Mouse (Mus musculus): Measurements from ENCODE around the gene Hoxa13. TPM values are rescaled to one million over a fixed set of nuclear protein-coding genes. Genes with fewer than 3 reads are reported as not detected.

Hoxa13 gene
- polyA plus RNA-seq, 1 experiment from 2014 or later: 0.35 TPM

- H3K27me3 ChIP-seq (replicated peaks; ENCODE audit: control insufficient read depth, insufficient read depth, low read length): peaks cover 100% of the 10 kb centered on the region
These were observed 17.0 kb downstream of the Hoxa13 start for GRCm38 (mm10) chr6:52243681-52244121.

GRCm38 (mm10) chr6:52242801-52243332, 17.8 kb downstream of the Hoxa13 start:
- ATAC-seq (replicated peaks; ENCODE audit: low FRiP score, low TSS enrichment, low read depth): no peak
- 9% methylated on average over 4 of the region's 4 CpGs for WGBS
- no peak overlapping the region for H3K4me3 ChIP-seq (ENCODE audit: low read depth, low read length)
- H3K27me3 ChIP-seq (replicated peaks; ENCODE audit: control insufficient read depth, insufficient read depth, low read length): peaks cover 100% of the 10 kb centered on the region
- H3K36me3 ChIP-seq (ENCODE audit: control insufficient read depth, insufficient read depth, low read length): no peaks in the 10 kb centered on the region
- H3K4me2 ChIP-seq (ENCODE audit: low read length): peak overlapping the region; percentile 21; the same call in 1 of the 2 replicates
- H3K9ac ChIP-seq (ENCODE audit: low read length): peak overlapping the region; percentile 58
- DNase-seq (ENCODE audit: low spot score): no peak
- no peaks in the 10 kb centered on the region for H3K4me1 ChIP-seq (replicated peaks; ENCODE audit: control insufficient read depth, insufficient read depth, low read length)
- peak overlapping the region; percentile 9; the same call in 1 of the 2 replicates for H3K27ac ChIP-seq (ENCODE audit: low read depth)
- no peaks in the 10 kb centered on the region for H3K9me3 ChIP-seq (ENCODE audit: control insufficient read depth, low read length)

More at GRCm38 (mm10) chr6:52243681-52244121, 17.0 kb downstream of the Hoxa13 start:
- Histone ChIP-seq H3K9ac (ENCODE audit: low read length) (peak overlapping the region; percentile 58), H3K4me3 (ENCODE audit: low read depth, low read length) (peak overlapping the region; percentile 34), H3K27ac (ENCODE audit: low read depth) (peak overlapping the region; percentile 9; the same call in 1 of the 2 replicates), H3K4me2 (ENCODE audit: low read length) (peak overlapping the region; percentile 21), H3K9me3 (ENCODE audit: control insufficient read depth, low read length) (no peaks in the 10 kb centered on the region), H3K4me1 (replicated peaks; ENCODE audit: control insufficient read depth, insufficient read depth, low read length) (no peaks in the 10 kb centered on the region), H3K36me3 (ENCODE audit: control insufficient read depth, insufficient read depth, low read length) (no peaks in the 10 kb centered on the region)
- WGBS: 3% methylated on average over 12 of the region's 12 CpGs
- no peak for ATAC-seq (replicated peaks; ENCODE audit: low FRiP score, low TSS enrichment, low read depth)
- DNase-seq (ENCODE audit: low spot score): no peak

GRCm38 (mm10) chr6:52241001-52241621, 19.6 kb downstream of the Hoxa13 start:
- 4% methylated on average over 9 of the region's 9 CpGs for WGBS
- Histone ChIP-seq H3K4me3 (ENCODE audit: low read depth, low read length) (0 out of 2 replicates have a peak overlapping the region, but pooled peaks have one; percentile 41), H3K27ac (ENCODE audit: low read depth) (no peak overlapping the region; the same call in 1 of the 2 replicates), H3K4me1 (replicated peaks; ENCODE audit: control insufficient read depth, insufficient read depth, low read length) (no peaks in the 10 kb centered on the region), H3K36me3 (ENCODE audit: control insufficient read depth, insufficient read depth, low read length) (no peaks in the 10 kb centered on the region), H3K9ac (ENCODE audit: low read length) (peak overlapping the region; percentile 22), H3K9me3 (ENCODE audit: control insufficient read depth, low read length) (no peaks in the 10 kb centered on the region), H3K4me2 (ENCODE audit: low read length) (peak overlapping the region; percentile 40), H3K27me3 (replicated peaks; ENCODE audit: control insufficient read depth, insufficient read depth, low read length) (peaks cover 100% of the 10 kb centered on the region)
- no peak for ATAC-seq (replicated peaks; ENCODE audit: low FRiP score, low TSS enrichment, low read depth)
- DNase-seq (ENCODE audit: low spot score): no peak

- Histone ChIP-seq H3K4me2 (ENCODE audit: low read length) (peak within 1 kb of the TSS; percentile 40), H3K4me3 (ENCODE audit: low read depth, low read length) (peak within 1 kb of the TSS; percentile 41), H3K36me3 (ENCODE audit: control insufficient read depth, insufficient read depth, low read length) (no peaks in the 10 kb centered on the region), H3K9ac (ENCODE audit: low read length) (peak within 1 kb of the TSS; percentile 67), H3K4me1 (replicated peaks; ENCODE audit: control insufficient read depth, insufficient read depth, low read length) (no peaks in the 10 kb centered on the region), H3K27ac (ENCODE audit: low read depth) (peak within 1 kb of the TSS; percentile 87), H3K9me3 (ENCODE audit: control insufficient read depth, low read length) (no peaks in the 10 kb centered on the region), H3K27me3 (replicated peaks; ENCODE audit: control insufficient read depth, insufficient read depth, low read length) (peaks cover 100% of the 10 kb centered on the region)
- DNase-seq (ENCODE audit: low spot score) (peak; percentile 74), ATAC-seq (replicated peaks; ENCODE audit: low FRiP score, low TSS enrichment, low read depth) (peak; percentile 73)
- WGBS: under 1% methylated on average over 35 of the region's 35 CpGs
These were observed 20.2 kb downstream of the Hoxa13 start, which contains the start of gene Hoxa10 for GRCm38 (mm10) chr6:52240389-52241000. Gene Hoxa10 (minus strand): TSS chr6:52240854.

GRCm38 (mm10) chr6:52239625-52240388, 20.9 kb downstream of the Hoxa13 start:
- H3K27ac ChIP-seq (ENCODE audit: low read depth): peak overlapping the region; percentile 87
- H3K9me3 ChIP-seq (ENCODE audit: control insufficient read depth, low read length): no peaks in the 10 kb centered on the region
- 3% methylated on average over 30 of the region's 30 CpGs for WGBS
- ATAC-seq (replicated peaks; ENCODE audit: low FRiP score, low TSS enrichment, low read depth): no peak
- H3K4me1 ChIP-seq (replicated peaks; ENCODE audit: control insufficient read depth, insufficient read depth, low read length): no peaks in the 10 kb centered on the region
- peak overlapping the region; percentile 40 for H3K4me2 ChIP-seq (ENCODE audit: low read length)
- peak overlapping the region; percentile 67 for H3K9ac ChIP-seq (ENCODE audit: low read length)
- H3K4me3 ChIP-seq (ENCODE audit: low read depth, low read length): peak overlapping the region; percentile 41
- peak; percentile 73 for DNase-seq (ENCODE audit: low spot score)
- peaks cover 100% of the 10 kb centered on the region for H3K27me3 ChIP-seq (replicated peaks; ENCODE audit: control insufficient read depth, insufficient read depth, low read length)
- H3K36me3 ChIP-seq (ENCODE audit: control insufficient read depth, insufficient read depth, low read length): no peaks in the 10 kb centered on the region

- Histone ChIP-seq H3K4me3 (ENCODE audit: low read depth, low read length) (peak overlapping the region; percentile 41), H3K27me3 (replicated peaks; ENCODE audit: control insufficient read depth, insufficient read depth, low read length) (peaks cover 100% of the 10 kb centered on the region), H3K9ac (ENCODE audit: low read length) (peak overlapping the region; percentile 67), H3K27ac (ENCODE audit: low read depth) (no peak overlapping the region), H3K36me3 (ENCODE audit: control insufficient read depth, insufficient read depth, low read length) (no peaks in the 10 kb centered on the region), H3K4me1 (replicated peaks; ENCODE audit: control insufficient read depth, insufficient read depth, low read length) (no peaks in the 10 kb centered on the region), H3K9me3 (ENCODE audit: control insufficient read depth, low read length) (no peaks in the 10 kb centered on the region), H3K4me2 (ENCODE audit: low read length) (peak overlapping the region; percentile 40)
- WGBS: 4% methylated on average over 7 of the region's 7 CpGs
- ATAC-seq (replicated peaks; ENCODE audit: low FRiP score, low TSS enrichment, low read depth) (no peak), DNase-seq (ENCODE audit: low spot score) (peak; percentile 78)
These were observed 21.7 kb downstream of the Hoxa13 start for GRCm38 (mm10) chr6:52238976-52239375.

- peak; percentile 75 for DNase-seq (ENCODE audit: low spot score)
- peak overlapping the region; percentile 41 for H3K4me3 ChIP-seq (ENCODE audit: low read depth, low read length)
- ATAC-seq (replicated peaks; ENCODE audit: low FRiP score, low TSS enrichment, low read depth): no peak
These were observed 22.5 kb downstream of the Hoxa13 start for GRCm38 (mm10) chr6:52238155-52238545.

More at GRCm38 (mm10) chr6:52238155-52238545, 22.5 kb downstream of the Hoxa13 start:
- WGBS: under 1% methylated on average over 7 of the region's 7 CpGs
- peak overlapping the region; percentile 40 for H3K4me2 ChIP-seq (ENCODE audit: low read length)
- H3K9me3 ChIP-seq (ENCODE audit: control insufficient read depth, low read length): no peaks in the 10 kb centered on the region
- H3K27ac ChIP-seq (ENCODE audit: low read depth): no peak overlapping the region
- H3K27me3 ChIP-seq (replicated peaks; ENCODE audit: control insufficient read depth, insufficient read depth, low read length): peaks cover 100% of the 10 kb centered on the region
- H3K4me1 ChIP-seq (replicated peaks; ENCODE audit: control insufficient read depth, insufficient read depth, low read length): no peaks in the 10 kb centered on the region
- H3K9ac ChIP-seq (ENCODE audit: low read length): peak overlapping the region; percentile 67
- no peaks in the 10 kb centered on the region for H3K36me3 ChIP-seq (ENCODE audit: control insufficient read depth, insufficient read depth, low read length)
